ENCODE assay signal across 11 mouse cellular contexts in genomic region chr7:108993230-108993629, GRCm38 (mm10). TPM values are rescaled to one million over a fixed set of nuclear protein-coding genes. Genes with fewer than 3 reads are reported as not detected.
DNase-seq lines count a peak whose midpoint lies in the region; ATAC-seq and TF ChIP-seq lines count a peak whose summit lies in the region.
"Had no signal": no experiment of that assay in that cellular context is flagged by ENCODE, and none has a peak within 500 bp of the region (broad histone marks: within the 10 kb centered on the region; RNA-seq: fewer than 3 reads in every experiment).

No protein-coding gene starts in this region.

- TF ChIP-seq CTCF in midbrain, postnatal 0 days (IDR thresholded peaks at IDR 0.05) = no peak

- H3K4me3 ChIP-seq in midbrain, embryonic 15.5 days = no peak overlapping the region
- no peak overlapping the region for H3K4me3 ChIP-seq in midbrain, postnatal 0 days (ENCODE audit: low read depth, low read length)
- H3K4me3 ChIP-seq: embryonic facial prominence, embryonic 12.5 days; limb, embryonic 12.5 days had no signal

- intact Hi-C loops in heart, postnatal 36 days (cut with DNase I) = no loop called here

- no peaks in the 10 kb centered on the region for H3K36me3 ChIP-seq in midbrain, embryonic 15.5 days (replicated peaks)
- no peaks in the 10 kb centered on the region for H3K36me3 ChIP-seq in midbrain, postnatal 0 days (ENCODE audit: insufficient read depth, low read length)
- H3K36me3 ChIP-seq: embryonic facial prominence, embryonic 12.5 days; limb, embryonic 12.5 days had no signal

- 0 out of 2 replicates have a peak, but pooled peaks have one; percentile 24 for ATAC-seq in midbrain, embryonic 15.5 days (replicated peaks)
- no peak for ATAC-seq in midbrain, postnatal 0 days (ENCODE audit: low FRiP score)

- H3K27me3 ChIP-seq in midbrain, embryonic 15.5 days (replicated peaks) = no peaks in the 10 kb centered on the region
- no peaks in the 10 kb centered on the region for H3K27me3 ChIP-seq in midbrain, postnatal 0 days (ENCODE audit: insufficient read depth, low read length)
- H3K27me3 ChIP-seq: embryonic facial prominence, embryonic 12.5 days; limb, embryonic 12.5 days had no signal

- no peaks in the 10 kb centered on the region for H3K4me1 ChIP-seq in midbrain, embryonic 15.5 days
- H3K4me1 ChIP-seq in midbrain, postnatal 0 days (ENCODE audit: insufficient read depth, low read length) = no peaks in the 10 kb centered on the region
- H3K4me1 ChIP-seq: embryonic facial prominence, embryonic 12.5 days; limb, embryonic 12.5 days had no signal

- no peak overlapping the region for H3K4me2 ChIP-seq in midbrain, embryonic 15.5 days
- no peak overlapping the region for H3K4me2 ChIP-seq in midbrain, postnatal 0 days (ENCODE audit: low read depth, low read length, poor library complexity, severe bottlenecking)
- H3K4me2 ChIP-seq: embryonic facial prominence, embryonic 12.5 days; limb, embryonic 12.5 days had no signal

- no peak overlapping the region for H3K9ac ChIP-seq in midbrain, embryonic 15.5 days
- H3K9ac ChIP-seq in midbrain, postnatal 0 days (replicated peaks; ENCODE audit: low read length, poor library complexity, severe bottlenecking) = no peak overlapping the region
- H3K9ac ChIP-seq: embryonic facial prominence, embryonic 12.5 days; limb, embryonic 12.5 days had no signal

- H3K9me3 ChIP-seq in midbrain, embryonic 15.5 days = no peaks in the 10 kb centered on the region
- H3K9me3 ChIP-seq in midbrain, postnatal 0 days (ENCODE audit: low read length) = no peaks in the 10 kb centered on the region
- H3K9me3 ChIP-seq: embryonic facial prominence, embryonic 12.5 days; limb, embryonic 12.5 days had no signal

- DNase-seq in midbrain, postnatal 0 days (ENCODE audit: low spot score) = no peak
- DNase-seq in gastrocnemius, adult 18-20 months (ENCODE audit: low spot score) = peak; percentile 89
- peak; percentile 46 to 52 for DNase-seq in heart, postnatal 36 days
- peak; percentile 94 for DNase-seq in lung, postnatal 36 days
- DNase-seq in B cell, adult 2 months = no peak
- no peak for DNase-seq in T-cell, adult 2 months (ENCODE audit: low spot score)

- WGBS in midbrain, embryonic 15.5 days = 79% methylated on average over 7 of the region's 7 CpGs
- 77% methylated on average over 7 of the region's 7 CpGs for WGBS in midbrain, postnatal 0 days

- H3K27ac ChIP-seq in midbrain, embryonic 15.5 days = no peak overlapping the region
- H3K27ac ChIP-seq in midbrain, postnatal 0 days (ENCODE audit: low read depth, low read length) = no peak overlapping the region
- H3K27ac ChIP-seq: embryonic facial prominence, embryonic 12.5 days; limb, embryonic 12.5 days had no signal

RNA-seq across cellular contexts. Expression of gene Tub, which starts 43.1 kb away (rescaled TPM):
- 57.0 and 63.1 TPM in 2 replicates for polyA plus RNA-seq in midbrain, embryonic 15.5 days (2015; fragmentation: Nextera tagmentation; extraction: Ambion mirVana)
- 159 and 207 TPM in 2 replicates for total RNA-seq in midbrain, postnatal 0 days (2014; rRNA removed)
- polyA plus RNA-seq in midbrain, postnatal 0 days (2015; fragmentation: Nextera tagmentation; extraction: Ambion mirVana) = 42.8 and 44.3 TPM in 2 replicates
- total RNA-seq in gastrocnemius, adult 18-20 months (2021) = under 1 TPM; 0.30 to 0.59 TPM
- under 1 TPM; 0.14 to 0.67 TPM for total RNA-seq in heart, postnatal 36 days (2021)
- total RNA-seq: megakaryocyte-erythroid progenitor cell, adult 5-6 weeks; MEL had no signal

RNA-seq across cellular contexts. Expression of gene Eif3f, which starts 59.0 kb away (rescaled TPM):
- 71.6 and 80.4 TPM in 2 replicates for polyA plus RNA-seq in midbrain, embryonic 15.5 days (2015; fragmentation: Nextera tagmentation; extraction: Ambion mirVana)
- 121 TPM in 2 replicates for total RNA-seq in midbrain, postnatal 0 days (2014; rRNA removed)
- 73.9 and 77.8 TPM in 2 replicates for polyA plus RNA-seq in midbrain, postnatal 0 days (2015; fragmentation: Nextera tagmentation; extraction: Ambion mirVana)
- 100 to 1,000 TPM; 119 TPM for total RNA-seq in gastrocnemius, adult 18-20 months (2021)
- total RNA-seq in heart, postnatal 36 days (2021) = 10 to 100 TPM; 90.4 to 91.4 TPM

Comparison
In these comparisons a context has a peak if more than half of its experiments do, and no peak if none do; other contexts are left out.
1. DNase-seq: peak in gastrocnemius, adult 18-20 months (single experiment), heart, postnatal 36 days (2 of 2) and lung, postnatal 36 days (single experiment); none in midbrain, postnatal 0 days (single experiment), B cell, adult 2 months (0 of 2) and T-cell, adult 2 months (single experiment).
2. RNA of gene Tub, which starts 43.1 kb away (total RNA-seq): 159 to 207 TPM in midbrain, postnatal 0 days; 0.14 to 0.67 TPM in heart, postnatal 36 days and 0.30 to 0.59 TPM in gastrocnemius, adult 18-20 months; every median in the first group is over 10 times any median in the second.